Mouse (Mus musculus) limb, embryonic 13.5 days (tissue): Measurements from ENCODE around the gene Prrt3. TPM values are rescaled to one million over a fixed set of nuclear protein-coding genes. Genes with fewer than 3 reads are reported as not detected.

Source experiments
- ATAC-seq: fragments of 200-750 bp; cut with Nextera tagmentation; 2 replicates; pipeline ENCODE4 v1.8.0; 2017; ENCODE audit warnings: low read depth, moderate number of reproducible peaks, moderate TSS enrichment; ENCODE audit not compliant: low FRiP score
- H3K27ac ChIP-seq: fragments of 300-500 bp; sonication (generic); 2 replicates; pipeline ENCODE4 v1.5.1; 2015; ENCODE audit warnings: inconsistent platforms, mild to moderate bottlenecking, moderate library complexity
- H3K27me3 ChIP-seq: fragments of 300-500 bp; sonication (generic); 2 replicates; pipeline ENCODE4 v1.6.1; 2015; ENCODE audit warnings: mild to moderate bottlenecking, inconsistent platforms
- H3K36me3 ChIP-seq: fragments of 300-500 bp; sonication (generic); 2 replicates; pipeline ENCODE4 v1.6.1; 2015; ENCODE audit warnings: inconsistent platforms, mild to moderate bottlenecking, moderate library complexity
- H3K4me1 ChIP-seq: fragments of 300-500 bp; sonication (generic); 2 replicates; pipeline ENCODE4 v1.6.1; 2015; ENCODE audit warnings: inconsistent platforms
- H3K4me2 ChIP-seq: fragments of 300-500 bp; sonication (generic); replicated peaks from 2 replicates; pipeline ENCODE4 v1.6.1; 2015; ENCODE audit warnings: inconsistent platforms, mild to moderate bottlenecking, moderate library complexity
- H3K4me3 ChIP-seq: fragments of 300-500 bp; sonication (generic); 2 replicates; pipeline ENCODE4 v1.5.1; 2015; ENCODE audit warnings: moderate library complexity, mild to moderate bottlenecking, inconsistent platforms
- H3K9ac ChIP-seq: fragments of 300-500 bp; sonication (generic); 2 replicates; pipeline ENCODE4 v1.6.1; 2015; ENCODE audit warnings: mild to moderate bottlenecking, inconsistent platforms
- H3K9me3 ChIP-seq: fragments of 300-500 bp; sonication (generic); 2 replicates; pipeline ENCODE4 v1.6.1; 2016; ENCODE audit warnings: inconsistent platforms
- WGBS: fragments of 180-500 bp; shearing (Covaris S2); methylation state at CpG from one replicate; pipeline ENCODE4 v1.1.7; 2015; 5-methylcytosine and 5-hydroxymethylcytosine counted together
- polyA plus RNA-seq: library from polyadenylated mRNA; unstranded; fragments of >200 nt; fragmentation: Nextera tagmentation; extraction: Ambion mirVana; gene quantifications from 2 replicates; pipeline ENCODE4 v1.2.1, GENCODE M21; 2015

Prrt3 gene
- 0.94 and 1.2 TPM in 2 replicates for polyA plus RNA-seq

- WGBS = 3% methylated on average over 32 of the region's 32 CpGs
- Histone ChIP-seq H3K36me3 (no peaks in the 10 kb centered on the region), H3K4me3 (peak within 1 kb of the TSS; percentile 46), H3K9me3 (no peaks in the 10 kb centered on the region), H3K27me3 (peaks cover 56% of the 10 kb centered on the region), H3K27ac (no peak within 1 kb of the TSS), H3K4me2 (peak within 1 kb of the TSS; percentile 71), H3K4me1 (peaks cover 7% of the 10 kb centered on the region; the same call in 1 of the 2 replicates), H3K9ac (peak within 1 kb of the TSS; percentile 67)
- no peak for ATAC-seq
Observed at GRCm38 (mm10) chr6:113501388-113502084, at the start of gene Prrt3. Gene Prrt3, minus strand, starts transcription at chr6:113501931.

GRCm38 (mm10) chr6:113543906-113544481 is 42.3 kb upstream of the Prrt3 start:
- ATAC-seq = no peak
- no peaks in the 10 kb centered on the region; the same call in 1 of the 2 replicates for H3K36me3 ChIP-seq
- no peak overlapping the region for H3K9ac ChIP-seq
- H3K27ac ChIP-seq = no peak overlapping the region
- H3K4me1 ChIP-seq = no peaks in the 10 kb centered on the region
- H3K27me3 ChIP-seq = no peaks in the 10 kb centered on the region
- 92% methylated on average over 9 of the region's 12 CpGs for WGBS
- no peaks in the 10 kb centered on the region for H3K9me3 ChIP-seq
- H3K4me3 ChIP-seq = no peak overlapping the region
- no peak overlapping the region for H3K4me2 ChIP-seq

GRCm38 (mm10) chr6:113541610-113542009 is 39.9 kb upstream of the Prrt3 start:
- H3K27me3 ChIP-seq = no peaks in the 10 kb centered on the region
- peaks cover 3% of the 10 kb centered on the region; the same call in 1 of the 2 replicates for H3K36me3 ChIP-seq
- H3K9me3 ChIP-seq = no peaks in the 10 kb centered on the region
- no peak overlapping the region for H3K4me2 ChIP-seq
- no peaks in the 10 kb centered on the region for H3K4me1 ChIP-seq
- no peak overlapping the region for H3K27ac ChIP-seq
- WGBS = 91% methylated on average over 6 of the region's 6 CpGs
- no peak overlapping the region for H3K9ac ChIP-seq
- no peak overlapping the region for H3K4me3 ChIP-seq
- ATAC-seq = no peak

- Histone ChIP-seq H3K36me3 (peaks cover 8% of the 10 kb centered on the region; the same call in 1 of the 2 replicates), H3K27ac (no peak overlapping the region), H3K9me3 (no peaks in the 10 kb centered on the region), H3K9ac (no peak overlapping the region), H3K4me3 (no peak overlapping the region), H3K4me1 (peaks cover 15% of the 10 kb centered on the region), H3K27me3 (no peaks in the 10 kb centered on the region), H3K4me2 (no peak overlapping the region)
- no peak for ATAC-seq
- WGBS = 81% methylated on average over 7 of the region's 7 CpGs
Observed at GRCm38 (mm10) chr6:113534886-113535285, 33.2 kb upstream of the Prrt3 start.

GRCm38 (mm10) chr6:113531840-113532404 is 30.2 kb upstream of the Prrt3 start:
- peak overlapping the region; percentile 78 for H3K4me2 ChIP-seq
- peaks cover 9% of the 10 kb centered on the region; the same call in 1 of the 2 replicates for H3K36me3 ChIP-seq
- no peaks in the 10 kb centered on the region for H3K27me3 ChIP-seq
- no peak overlapping the region for H3K27ac ChIP-seq
- 5% methylated on average over 7 of the region's 7 CpGs for WGBS
- no peak for ATAC-seq
- H3K4me3 ChIP-seq = peak overlapping the region; percentile 93
- peak overlapping the region; percentile 92 for H3K9ac ChIP-seq
- peaks cover 17% of the 10 kb centered on the region for H3K4me1 ChIP-seq
- no peaks in the 10 kb centered on the region for H3K9me3 ChIP-seq

- ATAC-seq = peak; percentile 94
- peak within 1 kb of the TSS; percentile 93 for H3K4me3 ChIP-seq
- H3K4me2 ChIP-seq = peak within 1 kb of the TSS; percentile 78
- H3K36me3 ChIP-seq = peaks cover 8% of the 10 kb centered on the region
- H3K9ac ChIP-seq = peak within 1 kb of the TSS; percentile 92
- H3K27ac ChIP-seq = peak within 1 kb of the TSS; percentile 65; the same call in 1 of the 2 replicates
- no peaks in the 10 kb centered on the region for H3K9me3 ChIP-seq
- WGBS = under 1% methylated on average over 47 of the region's 47 CpGs
- H3K27me3 ChIP-seq = no peaks in the 10 kb centered on the region
- H3K4me1 ChIP-seq = peaks cover 17% of the 10 kb centered on the region
Observed at GRCm38 (mm10) chr6:113530932-113531839, 29.5 kb upstream of the Prrt3 start, which contains the start of the genes Emc3 and Fancd2. Gene Emc3, minus strand, starts transcription at chr6:113531652. Gene Fancd2, plus strand, starts transcription at chr6:113531682.

- Histone ChIP-seq H3K9ac (no peak overlapping the region; the same call in 1 of the 2 replicates), H3K9me3 (no peaks in the 10 kb centered on the region), H3K27ac (no peak overlapping the region), H3K27me3 (no peaks in the 10 kb centered on the region), H3K4me2 (no peak overlapping the region), H3K4me3 (no peak overlapping the region), H3K4me1 (no peaks in the 10 kb centered on the region), H3K36me3 (peaks cover 58% of the 10 kb centered on the region)
- no peak for ATAC-seq
- WGBS = 94% methylated on average over 8 of the region's 8 CpGs
Observed at GRCm38 (mm10) chr6:113523420-113523819, 21.7 kb upstream of the Prrt3 start.

GRCm38 (mm10) chr6:113522310-113522709 is 20.6 kb upstream of the Prrt3 start:
- no peak overlapping the region for H3K9ac ChIP-seq
- no peak overlapping the region for H3K27ac ChIP-seq
- ATAC-seq = no peak
- WGBS = 72% methylated on average over 1 of the region's 1 CpGs
- no peak overlapping the region for H3K4me3 ChIP-seq
- no peaks in the 10 kb centered on the region for H3K27me3 ChIP-seq
- H3K4me1 ChIP-seq = no peaks in the 10 kb centered on the region
- H3K4me2 ChIP-seq = no peak overlapping the region
- no peaks in the 10 kb centered on the region for H3K9me3 ChIP-seq
- H3K36me3 ChIP-seq = peaks cover 69% of the 10 kb centered on the region

- Histone ChIP-seq H3K27me3 (no peaks in the 10 kb centered on the region), H3K4me1 (no peaks in the 10 kb centered on the region), H3K9me3 (no peaks in the 10 kb centered on the region; the same call in 1 of the 2 replicates), H3K9ac (no peak overlapping the region), H3K4me2 (no peak overlapping the region), H3K27ac (no peak overlapping the region), H3K36me3 (peaks cover 97% of the 10 kb centered on the region), H3K4me3 (no peak overlapping the region)
- ATAC-seq = no peak
- 91% methylated on average over 8 of the region's 8 CpGs for WGBS
Observed at GRCm38 (mm10) chr6:113517434-113518080, 15.8 kb upstream of the Prrt3 start.

GRCm38 (mm10) chr6:113514600-113514999 is 12.9 kb upstream of the Prrt3 start:
- Histone ChIP-seq H3K27ac (no peak overlapping the region), H3K27me3 (no peaks in the 10 kb centered on the region), H3K9ac (no peak overlapping the region), H3K4me3 (no peak overlapping the region), H3K4me2 (no peak overlapping the region), H3K9me3 (no peaks in the 10 kb centered on the region; the same call in 1 of the 2 replicates), H3K4me1 (no peaks in the 10 kb centered on the region), H3K36me3 (peaks cover 68% of the 10 kb centered on the region)
- no peak for ATAC-seq
- 93% methylated on average over 3 of the region's 3 CpGs for WGBS

- no peak overlapping the region for H3K9ac ChIP-seq
- no peak overlapping the region for H3K27ac ChIP-seq
- peaks cover 61% of the 10 kb centered on the region for H3K36me3 ChIP-seq
- no peak overlapping the region for H3K4me2 ChIP-seq
- H3K27me3 ChIP-seq = no peaks in the 10 kb centered on the region
- H3K4me3 ChIP-seq = no peak overlapping the region
- no peaks in the 10 kb centered on the region; the same call in 1 of the 2 replicates for H3K9me3 ChIP-seq
- 89% methylated on average over 6 of the region's 6 CpGs for WGBS
- ATAC-seq = no peak
- no peaks in the 10 kb centered on the region for H3K4me1 ChIP-seq
Observed at GRCm38 (mm10) chr6:113513944-113514343, 12.2 kb upstream of the Prrt3 start.
